Mouse (Mus musculus): ENCODE results near the gene Slc23a3.

- no peak for TF ChIP-seq POLR2A (IDR thresholded peaks at IDR 0.05; ENCODE audit: extremely low read depth, insufficient read depth, low read length)
- TF ChIP-seq CTCF (IDR thresholded peaks at IDR 0.05; ENCODE audit: low read depth, low read length), result no peak
Measured at GRCm38 (mm10) chr1:75148727-75149126, 15.0 kb upstream of the Slc23a3 start.

All from liver, adult 2 months (tissue).